Mouse (Mus musculus): Measurements from ENCODE around the gene Rbp2.
A peak's percentile ranks its signal among the peaks of the same experiment; 100 is the strongest.

The Rbp2 gene

DNA sequence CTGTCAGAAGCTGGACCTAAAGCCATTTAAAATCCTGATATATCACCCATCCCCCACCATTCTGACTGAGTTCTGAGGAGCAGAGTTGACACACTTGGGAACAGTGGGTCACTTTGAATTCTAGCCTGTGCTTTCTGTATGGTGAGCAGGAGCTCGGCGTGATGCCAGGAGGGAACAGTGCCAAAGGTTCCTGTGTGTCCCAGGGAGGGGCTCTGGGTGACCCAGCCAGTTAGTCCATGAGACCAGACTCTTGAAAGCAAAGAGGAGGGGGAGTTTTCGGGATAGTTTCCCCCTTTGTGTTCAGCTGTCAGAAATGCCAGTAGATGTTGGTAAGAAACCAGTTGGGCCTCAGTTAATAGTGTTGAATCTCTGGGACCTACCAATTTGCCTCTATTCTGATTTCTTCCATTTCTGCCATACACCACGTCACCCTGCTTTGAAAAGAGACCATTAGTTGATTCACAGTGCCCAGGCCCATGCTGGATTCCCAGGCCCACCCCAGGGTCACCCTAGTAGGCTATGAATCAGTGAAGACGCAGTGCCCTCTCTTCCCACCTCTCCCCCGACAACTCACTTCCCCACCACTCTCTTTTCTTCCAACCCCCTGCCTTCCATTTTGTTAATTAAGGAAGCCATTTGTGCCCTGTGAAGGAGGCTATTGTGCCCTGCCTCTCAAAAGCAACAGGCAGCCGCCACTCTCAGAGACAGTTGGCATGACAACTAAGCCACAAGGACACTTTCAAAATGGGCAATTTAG is 39.0 kb downstream of the Rbp2 start:
- no peak for DNase-seq (ENCODE audit: low read depth, low spot score)

- no peak for DNase-seq (ENCODE audit: low read depth, low spot score)
Observed at GRCm38 (mm10) chr9:98525543-98525924, 39.6 kb downstream of the Rbp2 start.

GRCm38 (mm10) chr9:98527226-98527625 is 41.3 kb downstream of the Rbp2 start:
- no peak for DNase-seq (ENCODE audit: low read depth, low spot score)

DNA sequence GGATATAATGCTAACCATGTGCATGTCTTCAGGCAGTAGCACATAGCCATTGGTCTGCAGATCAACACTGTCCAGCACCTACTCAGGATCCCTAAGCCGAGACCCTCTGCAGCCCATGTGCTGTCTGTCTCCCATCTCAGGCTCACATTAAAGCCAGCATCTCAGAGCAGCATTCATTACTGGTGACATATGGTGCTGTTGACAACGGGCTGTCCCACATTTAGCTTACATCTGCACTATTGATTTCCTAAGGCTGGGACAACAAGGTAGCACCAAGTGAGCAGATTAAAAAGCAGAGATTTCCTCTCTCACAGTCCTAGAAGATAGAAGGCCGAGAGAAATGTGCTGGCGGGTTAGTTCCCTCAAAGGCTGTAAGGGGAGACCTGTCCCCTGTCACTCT is 43.9 kb downstream of the Rbp2 start:
- DNase-seq (ENCODE audit: low read depth, low spot score) = no peak

DNA sequence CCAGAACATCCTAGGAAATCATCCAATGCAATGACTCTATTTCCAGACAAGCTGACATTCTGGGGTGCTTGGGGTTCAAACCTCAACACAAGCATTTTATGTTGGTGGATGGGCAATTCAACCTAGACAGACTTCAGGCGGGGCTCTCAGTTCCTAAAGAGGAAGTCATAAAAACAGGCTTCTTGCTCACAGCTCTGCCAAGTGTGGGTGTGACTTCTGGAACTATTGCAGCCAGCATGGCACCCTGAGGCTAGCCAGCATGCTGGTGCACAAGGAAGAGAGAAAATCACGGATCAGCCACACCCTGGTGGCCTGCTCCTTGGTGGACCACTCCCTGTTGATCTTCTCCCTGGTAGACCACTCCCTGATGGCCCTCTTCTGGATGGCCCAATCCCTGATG is 45.1 kb downstream of the Rbp2 start:
- DNase-seq (ENCODE audit: low read depth, low spot score) = no peak

GRCm38 (mm10) chr9:98534675-98535280 is 48.9 kb downstream of the Rbp2 start:
- DNase-seq (ENCODE audit: low read depth, low spot score) = no peak

DNA sequence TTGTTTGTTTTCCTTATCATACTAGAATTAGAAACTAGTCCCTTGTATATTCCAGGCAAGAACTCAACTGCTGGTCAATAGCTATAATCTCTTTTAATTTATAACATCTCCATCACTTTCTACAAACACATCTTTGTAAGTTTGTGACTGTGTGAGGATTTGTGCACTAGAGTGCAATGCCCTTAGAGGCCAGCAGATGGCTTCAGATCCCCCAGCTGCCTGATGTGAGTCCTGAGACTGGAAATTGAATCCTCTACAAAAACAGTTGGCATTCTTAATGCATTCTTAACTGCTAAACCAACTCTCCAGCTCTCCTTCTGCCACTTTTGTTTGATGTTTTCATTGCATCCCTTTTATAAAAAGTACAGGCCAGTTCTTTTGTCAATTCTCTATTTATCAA is 49.8 kb downstream of the Rbp2 start:
- no peak for DNase-seq (ENCODE audit: low read depth, low spot score)

GRCm38 (mm10) chr9:98538017-98538712 is 52.2 kb downstream of the Rbp2 start:
- no peak for DNase-seq (ENCODE audit: low read depth, low spot score)

GRCm38 (mm10) chr9:98538713-98539360 is 52.9 kb downstream of the Rbp2 start:
- DNase-seq (ENCODE audit: low read depth, low spot score) = peak; percentile 9

DNA sequence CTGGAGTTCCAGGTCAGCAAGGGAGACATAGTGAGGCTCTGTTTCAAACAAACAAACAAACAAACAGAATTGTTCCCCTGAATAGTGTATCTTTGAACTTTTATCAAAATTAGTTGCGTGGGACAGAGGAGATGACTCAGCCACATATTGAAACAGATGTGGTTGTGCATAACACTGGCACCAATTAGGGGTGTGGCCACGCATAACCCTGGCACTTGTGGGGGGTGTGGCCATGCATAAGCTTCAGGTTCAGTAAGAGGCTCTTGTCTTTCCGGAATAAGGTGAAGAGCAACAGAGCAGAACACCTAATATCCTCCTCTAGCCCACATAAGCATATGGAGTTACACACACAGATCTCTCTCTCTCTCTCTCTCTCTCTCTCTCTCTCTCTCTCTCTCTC is 58.1 kb downstream of the Rbp2 start:
- DNase-seq (ENCODE audit: low read depth, low spot score) = no peak

Data from c-Kit-negative CD71-positive TER-119-positive erythroid progenitor cells, embryonic 14.5 days (primary cell).